29 mouse cellular contexts compared by ENCODE assay signal in genomic region chrX:7662936-7663335, GRCm38 (mm10). TPM values are rescaled to one million over a fixed set of nuclear protein-coding genes. Genes with fewer than 3 reads are reported as not detected.
DNase-seq lines count a peak whose midpoint lies in the region; ATAC-seq and TF ChIP-seq lines count a peak whose summit lies in the region.
"Had no signal": no experiment of that assay in that cellular context is flagged by ENCODE, and none has a peak within 500 bp of the region (broad histone marks: within the 10 kb centered on the region; RNA-seq: fewer than 3 reads in every experiment).

No protein-coding gene starts in this region.

- no peak for TF ChIP-seq CTCF in heart, adult 2 months (IDR thresholded peaks at IDR 0.05)
- no peak for TF ChIP-seq CTCF in kidney, adult 2 months (conservative IDR thresholded peaks at IDR 0.05; ENCODE audit: insufficient read depth, insufficient read length, low read depth, low read length)
- no peak for TF ChIP-seq CTCF in stomach, postnatal 0 days (IDR thresholded peaks at IDR 0.05; ENCODE audit: low read depth)

- intact Hi-C loops in heart, adult 2 months (cut with DNase I): no loop called here
- intact Hi-C loops in heart, postnatal 36 days (cut with DNase I): no loop called here

- no peak overlapping the region for H3K9ac ChIP-seq in heart, adult 2 months (ENCODE audit: low read depth, low read length)
- H3K9ac ChIP-seq in stomach, embryonic 16.5 days (ENCODE audit: low read length): no peak overlapping the region
- H3K9ac ChIP-seq in stomach, postnatal 0 days (ENCODE audit: low read length): no peak overlapping the region
- no peak overlapping the region for H3K9ac ChIP-seq in hindbrain, embryonic 14.5 days
- H3K9ac ChIP-seq: hindbrain, embryonic 12.5 days; limb, embryonic 15.5 days; liver, embryonic 13.5 days; midbrain, embryonic 12.5 days; neural tube, embryonic 12.5 days had no signal

- H3K4me3 ChIP-seq in heart, adult 2 months: no peak overlapping the region
- no peak overlapping the region for H3K4me3 ChIP-seq in kidney, adult 2 months (ENCODE audit: insufficient read depth, low read depth, low read length)
- no peak overlapping the region for H3K4me3 ChIP-seq in stomach, embryonic 16.5 days (replicated peaks; ENCODE audit: low read length)
- no peak overlapping the region for H3K4me3 ChIP-seq in stomach, postnatal 0 days (ENCODE audit: low read depth, low read length)
- no peak overlapping the region for H3K4me3 ChIP-seq in hindbrain, embryonic 14.5 days (replicated peaks; ENCODE audit: low read length)
- H3K4me3 ChIP-seq: erythroblast, embryonic 14.5 days; hindbrain, embryonic 12.5 days; limb, embryonic 10.5 days; limb, embryonic 15.5 days; liver, embryonic 13.5 days; megakaryocyte, embryonic 14.5 days; midbrain, embryonic 12.5 days; myocyte; neural tube, embryonic 12.5 days had no signal

- H3K36me3 ChIP-seq in heart, adult 2 months (ENCODE audit: control insufficient read depth, insufficient read depth, low read length): peaks cover 28% of the 10 kb centered on the region
- peaks cover 2% of the 10 kb centered on the region; the same call in 1 of the 2 replicates for H3K36me3 ChIP-seq in kidney, adult 2 months (ENCODE audit: control insufficient read depth, insufficient read depth, low read length)
- H3K36me3 ChIP-seq in stomach, embryonic 16.5 days (ENCODE audit: control insufficient read depth, insufficient read depth, low read length): peaks cover 3% of the 10 kb centered on the region; the same call in 1 of the 2 replicates
- no peaks in the 10 kb centered on the region for H3K36me3 ChIP-seq in stomach, postnatal 0 days (ENCODE audit: control insufficient read depth, insufficient read depth, low read length)
- H3K36me3 ChIP-seq in hindbrain, embryonic 14.5 days (replicated peaks; ENCODE audit: control insufficient read depth, insufficient read depth): no peaks in the 10 kb centered on the region
- H3K36me3 ChIP-seq: midbrain, embryonic 12.5 days; neural tube, embryonic 12.5 days had no signal

- H3K9me3 ChIP-seq in stomach, embryonic 16.5 days (replicated peaks; ENCODE audit: control insufficient read depth, low read length): no peaks in the 10 kb centered on the region
- H3K9me3 ChIP-seq in stomach, postnatal 0 days (ENCODE audit: control insufficient read depth, low read length): no peaks in the 10 kb centered on the region
- H3K9me3 ChIP-seq in hindbrain, embryonic 14.5 days (ENCODE audit: control insufficient read depth, low read length): no peaks in the 10 kb centered on the region
- H3K9me3 ChIP-seq: limb, embryonic 10.5 days; limb, embryonic 15.5 days; liver, embryonic 13.5 days; megakaryocyte, embryonic 14.5 days; midbrain, embryonic 12.5 days; neural tube, embryonic 12.5 days had no signal

- H3K27me3 ChIP-seq in heart, adult 2 months (ENCODE audit: control insufficient read depth, insufficient read depth, low read length): no peaks in the 10 kb centered on the region
- no peaks in the 10 kb centered on the region for H3K27me3 ChIP-seq in kidney, adult 2 months (replicated peaks; ENCODE audit: control insufficient read depth, insufficient read depth, low read length)
- no peaks in the 10 kb centered on the region for H3K27me3 ChIP-seq in stomach, embryonic 16.5 days (ENCODE audit: control insufficient read depth, insufficient read depth, low read length)
- H3K27me3 ChIP-seq in stomach, postnatal 0 days (ENCODE audit: control insufficient read depth, insufficient read depth, low read length): no peaks in the 10 kb centered on the region
- H3K27me3 ChIP-seq in hindbrain, embryonic 14.5 days (ENCODE audit: control insufficient read depth, insufficient read depth, low read length): no peaks in the 10 kb centered on the region
- H3K27me3 ChIP-seq: hindbrain, embryonic 12.5 days; limb, embryonic 15.5 days; liver, embryonic 13.5 days; midbrain, embryonic 12.5 days; neural tube, embryonic 12.5 days had no signal

- peak overlapping the region; percentile 82 for H3K27ac ChIP-seq in heart, adult 2 months
- H3K27ac ChIP-seq in kidney, adult 2 months (ENCODE audit: insufficient read depth, low read depth, low read length): no peak overlapping the region
- H3K27ac ChIP-seq in stomach, embryonic 16.5 days (ENCODE audit: low read length): peak overlapping the region; percentile 23; the same call in 1 of the 2 replicates
- no peak overlapping the region for H3K27ac ChIP-seq in stomach, postnatal 0 days (replicated peaks)
- H3K27ac ChIP-seq in hindbrain, embryonic 14.5 days: no peak overlapping the region
- H3K27ac ChIP-seq: hindbrain, embryonic 12.5 days; limb, embryonic 10.5 days; limb, embryonic 15.5 days; liver, embryonic 13.5 days; midbrain, embryonic 12.5 days; neural tube, embryonic 12.5 days had no signal

- WGBS in heart, adult 2 months: 53% methylated on average over 3 of the region's 3 CpGs
- WGBS in kidney, adult 2 months: 73% methylated on average over 3 of the region's 3 CpGs
- WGBS in stomach, embryonic 16.5 days: 73% methylated on average over 3 of the region's 3 CpGs
- WGBS in stomach, postnatal 0 days: 70% methylated on average over 3 of the region's 3 CpGs
- 71% methylated on average over 3 of the region's 3 CpGs for WGBS in hindbrain, embryonic 14.5 days

- DNase-seq in heart, adult 2 months: no peak
- no peak for DNase-seq in heart, postnatal 36 days
- peak; percentile 20 for DNase-seq in kidney, adult 2 months
- no peak for DNase-seq in kidney, postnatal 4 days
- no peak for DNase-seq in stomach, postnatal 0 days (ENCODE audit: low spot score)
- no peak for DNase-seq in hindbrain, embryonic 14.5 days (ENCODE audit: low spot score)
- DNase-seq: adrenal gland, postnatal 25 days; cerebellum, adult 18-20 months; cerebellum, postnatal 10 days; liver, embryonic 13.5 days; lung, adult 18-20 months; right cerebral cortex, adult 18-20 months; spleen, adult 18-20 months; thymus, adult 2 months; thymus, postnatal 36 days had no signal

- ATAC-seq in stomach, embryonic 16.5 days (ENCODE audit: insufficient read depth, low FRiP score): no peak
- ATAC-seq in stomach, postnatal 0 days (ENCODE audit: low FRiP score, low TSS enrichment): no peak
- no peak for ATAC-seq in hindbrain, embryonic 14.5 days (ENCODE audit: low FRiP score)
- ATAC-seq: forebrain, embryonic 16.5 days; intestine, embryonic 16.5 days; Patski had no signal

- H3K79me2 ChIP-seq in heart, adult 2 months (replicated peaks; ENCODE audit: control insufficient read depth, insufficient read depth, low read length): no peaks in the 10 kb centered on the region

- no peak for TF ChIP-seq EP300 in heart, adult 2 months (IDR thresholded peaks at IDR 0.05; ENCODE audit: insufficient read depth, low read depth, low read length)
- no peak for TF ChIP-seq EP300 in stomach, postnatal 0 days (optimal IDR thresholded peaks at IDR 0.05)

- peaks cover 11% of the 10 kb centered on the region for H3K4me1 ChIP-seq in heart, adult 2 months (ENCODE audit: control insufficient read depth, insufficient read depth, low read length)
- no peaks in the 10 kb centered on the region for H3K4me1 ChIP-seq in kidney, adult 2 months (ENCODE audit: control insufficient read depth, insufficient read depth, low read length)
- peaks cover 3% of the 10 kb centered on the region; the same call in 1 of the 2 replicates for H3K4me1 ChIP-seq in stomach, embryonic 16.5 days (ENCODE audit: control insufficient read depth, insufficient read depth, low read length)
- H3K4me1 ChIP-seq in stomach, postnatal 0 days (replicated peaks; ENCODE audit: control insufficient read depth, insufficient read depth): no peaks in the 10 kb centered on the region
- no peaks in the 10 kb centered on the region for H3K4me1 ChIP-seq in hindbrain, embryonic 14.5 days (replicated peaks; ENCODE audit: control insufficient read depth, insufficient read depth, low read length)
- H3K4me1 ChIP-seq: midbrain, embryonic 12.5 days; neural tube, embryonic 12.5 days had no signal

- TF ChIP-seq POLR2A in heart, adult 2 months (IDR thresholded peaks at IDR 0.05; ENCODE audit: insufficient read depth, low read depth, low read length): no peak
- TF ChIP-seq POLR2A in kidney, adult 2 months (IDR thresholded peaks at IDR 0.05; ENCODE audit: low read depth, low read length): no peak

- no peak overlapping the region for H3K4me2 ChIP-seq in stomach, embryonic 16.5 days (ENCODE audit: low read depth, low read length)
- H3K4me2 ChIP-seq in stomach, postnatal 0 days (replicated peaks; ENCODE audit: low read depth): no peak overlapping the region
- H3K4me2 ChIP-seq in hindbrain, embryonic 14.5 days (replicated peaks): no peak overlapping the region
- H3K4me2 ChIP-seq: hindbrain, embryonic 12.5 days; limb, embryonic 15.5 days; liver, embryonic 13.5 days; midbrain, embryonic 12.5 days; neural tube, embryonic 12.5 days had no signal

RNA-seq across cellular contexts. Expression of gene Prickle3, which starts 5.9 kb away (rescaled TPM):
- 10 to 100 TPM; 16.8 to 25.2 TPM for total RNA-seq in heart, adult 2 months (2021)
- polyA plus RNA-seq in heart, adult 2 months (2012; rRNA removed): 21.5 and 27.8 TPM in 2 replicates
- 10 to 100 TPM; 17.0 to 26.0 TPM for total RNA-seq in heart, postnatal 36 days (2021)
- 8.9 and 9.2 TPM in 2 replicates for polyA plus RNA-seq in kidney, adult 2 months (2012; rRNA removed)
- polyA plus RNA-seq in stomach, embryonic 16.5 days (2015; fragmentation: Nextera tagmentation; extraction: Ambion mirVana): 11.1 and 12.7 TPM in 2 replicates
- 8.5 and 9.7 TPM in 2 replicates for polyA plus RNA-seq in stomach, postnatal 0 days (2015; fragmentation: Nextera tagmentation; extraction: Ambion mirVana)
- polyA plus RNA-seq in hindbrain, embryonic 14.5 days (2014; fragmentation: Nextera tagmentation; extraction: Ambion mirVana): 1.2 and 1.5 TPM in 2 replicates

RNA-seq across cellular contexts. Expression of gene Plp2, which starts 8.3 kb away (rescaled TPM):
- total RNA-seq in heart, adult 2 months (2021): 10 to 100 TPM; 40.3 to 56.3 TPM
- 118 and 159 TPM in 2 replicates for polyA plus RNA-seq in heart, adult 2 months (2012; rRNA removed)
- total RNA-seq in heart, postnatal 36 days (2021): 10 to 100 TPM; 48.4 to 62.1 TPM
- polyA plus RNA-seq in kidney, adult 2 months (2012; rRNA removed): 72.2 and 74.1 TPM in 2 replicates
- polyA plus RNA-seq in stomach, embryonic 16.5 days (2015; fragmentation: Nextera tagmentation; extraction: Ambion mirVana): 233 and 283 TPM in 2 replicates
- 262 and 271 TPM in 2 replicates for polyA plus RNA-seq in stomach, postnatal 0 days (2015; fragmentation: Nextera tagmentation; extraction: Ambion mirVana)
- 21.2 and 23.5 TPM in 2 replicates for polyA plus RNA-seq in hindbrain, embryonic 14.5 days (2014; fragmentation: Nextera tagmentation; extraction: Ambion mirVana)

RNA-seq across cellular contexts. Expression of gene Magix, which starts 18.1 kb away (rescaled TPM):
- total RNA-seq in heart, adult 2 months (2021): 10 to 100 TPM; 23.1 to 32.5 TPM
- polyA plus RNA-seq in heart, adult 2 months (2012; rRNA removed): 37.5 and 44.5 TPM in 2 replicates
- total RNA-seq in heart, postnatal 36 days (2021): 10 to 100 TPM; 25.2 to 33.2 TPM
- polyA plus RNA-seq in kidney, adult 2 months (2012; rRNA removed): 17.4 and 22.1 TPM in 2 replicates
- 0.80 and 0.87 TPM in 2 replicates for polyA plus RNA-seq in stomach, embryonic 16.5 days (2015; fragmentation: Nextera tagmentation; extraction: Ambion mirVana)
- 0.95 and 1.3 TPM in 2 replicates for polyA plus RNA-seq in stomach, postnatal 0 days (2015; fragmentation: Nextera tagmentation; extraction: Ambion mirVana)
- polyA plus RNA-seq in hindbrain, embryonic 14.5 days (2014; fragmentation: Nextera tagmentation; extraction: Ambion mirVana): not detected in 2 replicates
- total RNA-seq: midbrain, postnatal 0 days had no signal
- polyA plus RNA-seq: erythroblast, embryonic 14.5 days; forebrain, embryonic 11.5 days; liver, embryonic 13.5 days; neural tube, embryonic 12.5 days had no signal

RNA-seq across cellular contexts. Expression of gene Syp, which starts 24.7 kb away (rescaled TPM):
- 1 to 10 TPM; 2.6 to 4.2 TPM for total RNA-seq in heart, adult 2 months (2021)
- polyA plus RNA-seq in heart, adult 2 months (2012; rRNA removed): 3.4 and 3.8 TPM in 2 replicates
- total RNA-seq in heart, postnatal 36 days (2021): 1 to 10 TPM; 1.0 to 2.6 TPM
- polyA plus RNA-seq in kidney, adult 2 months (2012; rRNA removed): 8.0 and 9.2 TPM in 2 replicates
- 9.8 and 10.3 TPM in 2 replicates for polyA plus RNA-seq in stomach, embryonic 16.5 days (2015; fragmentation: Nextera tagmentation; extraction: Ambion mirVana)
- polyA plus RNA-seq in stomach, postnatal 0 days (2015; fragmentation: Nextera tagmentation; extraction: Ambion mirVana): 6.5 and 6.8 TPM in 2 replicates
- 106 and 109 TPM in 2 replicates for polyA plus RNA-seq in hindbrain, embryonic 14.5 days (2014; fragmentation: Nextera tagmentation; extraction: Ambion mirVana)

RNA-seq across cellular contexts. Expression of gene Gpkow, which starts 34.0 kb away (rescaled TPM):
- 10 to 100 TPM; 18.0 to 19.3 TPM for total RNA-seq in heart, adult 2 months (2021)
- polyA plus RNA-seq in heart, adult 2 months (2012; rRNA removed): 7.1 and 11.4 TPM in 2 replicates
- total RNA-seq in heart, postnatal 36 days (2021): 10 to 100 TPM; 19.1 to 21.4 TPM
- polyA plus RNA-seq in kidney, adult 2 months (2012; rRNA removed): 8.2 and 10.9 TPM in 2 replicates
- polyA plus RNA-seq in stomach, embryonic 16.5 days (2015; fragmentation: Nextera tagmentation; extraction: Ambion mirVana): 37.9 and 38.4 TPM in 2 replicates
- polyA plus RNA-seq in stomach, postnatal 0 days (2015; fragmentation: Nextera tagmentation; extraction: Ambion mirVana): 18.0 and 18.5 TPM in 2 replicates
- polyA plus RNA-seq in hindbrain, embryonic 14.5 days (2014; fragmentation: Nextera tagmentation; extraction: Ambion mirVana): 46.1 and 52.1 TPM in 2 replicates

Comparison
In these comparisons a context has a peak if more than half of its experiments do, and no peak if none do; other contexts are left out.
1. H3K27ac ChIP-seq: peak in heart, adult 2 months (single experiment) and stomach, embryonic 16.5 days (single experiment); none in kidney, adult 2 months (single experiment), stomach, postnatal 0 days (single experiment) and hindbrain, embryonic 14.5 days (single experiment).